Mouse (Mus musculus): ENCODE data around the gene Nit1. TPM values are rescaled to one million over a fixed set of nuclear protein-coding genes. Genes with fewer than 3 reads are reported as not detected.

Nit1 gene
- polyA plus RNA-seq, 1 experiment from 2014 or later = 43.8 TPM

- Histone ChIP-seq H3K9me3 (no peaks in the 10 kb centered on the region), H3K27me3 (peaks cover 17% of the 10 kb centered on the region), H3K27ac (no peak overlapping the region), H3K36me3 (peaks cover 20% of the 10 kb centered on the region), H3K4me3 (replicated peaks) (peak overlapping the region; percentile 66), H3K4me2 (peak overlapping the region; percentile 65), H3K4me1 (replicated peaks) (peaks cover 11% of the 10 kb centered on the region), H3K9ac (replicated peaks) (no peak overlapping the region)
- WGBS = 80% methylated on average over 3 of the region's 3 CpGs
- ATAC-seq (ENCODE audit: insufficient number of reproducible peaks, insufficient read depth, low FRiP score, low TSS enrichment, low read depth) = no peak
These were observed 52.1 kb downstream of the Nit1 start for GRCm38 (mm10) chr1:171293351-171293750.

GRCm38 (mm10) chr1:171288328-171288727 lies 57.1 kb downstream of the Nit1 start:
- peaks cover 54% of the 10 kb centered on the region for H3K36me3 ChIP-seq
- no peaks in the 10 kb centered on the region for H3K27me3 ChIP-seq
- no peaks in the 10 kb centered on the region for H3K9me3 ChIP-seq
- 59% methylated on average over 4 of the region's 4 CpGs for WGBS
- H3K4me3 ChIP-seq (replicated peaks) = peak overlapping the region; percentile 82
- peak overlapping the region; percentile 94 for H3K27ac ChIP-seq
- 0 out of 2 replicates have a peak overlapping the region, but pooled peaks have one; percentile 92 for H3K9ac ChIP-seq (replicated peaks)
- no peak for ATAC-seq (ENCODE audit: insufficient number of reproducible peaks, insufficient read depth, low FRiP score, low TSS enrichment, low read depth)
- H3K4me1 ChIP-seq (replicated peaks) = peaks cover 20% of the 10 kb centered on the region
- H3K4me2 ChIP-seq = peak overlapping the region; percentile 71; the same call in 1 of the 2 replicates

Other genes with a start within 250 kb of the Nit1 start
- gene Cfap126, start 231.7 kb downstream of the Nit1 start, polyA plus RNA-seq (2016; fragmentation: Nextera tagmentation; extraction: Ambion mirVana) = 1.5 and 1.6 TPM in 2 replicates
- 182 and 217 TPM in 2 replicates for gene Sdhc, start 195.0 kb downstream of the Nit1 start, polyA plus RNA-seq (2016; fragmentation: Nextera tagmentation; extraction: Ambion mirVana)
- 1.5 and 2.6 TPM in 2 replicates for gene Mpz, start 194.9 kb downstream of the Nit1 start, polyA plus RNA-seq (2016; fragmentation: Nextera tagmentation; extraction: Ambion mirVana)
- gene Pcp4l1, start 149.4 kb downstream of the Nit1 start, polyA plus RNA-seq (2016; fragmentation: Nextera tagmentation; extraction: Ambion mirVana) = 2.0 and 2.8 TPM in 2 replicates
- 0.17 and 0.43 TPM in 2 replicates for gene Nr1i3, start 131.7 kb downstream of the Nit1 start, polyA plus RNA-seq (2016; fragmentation: Nextera tagmentation; extraction: Ambion mirVana)
- 29.7 and 31.9 TPM in 2 replicates for gene Tomm40l, start 123.1 kb downstream of the Nit1 start, polyA plus RNA-seq (2016; fragmentation: Nextera tagmentation; extraction: Ambion mirVana)
- 2.1 and 3.1 TPM in 2 replicates for gene Apoa2, start 120.6 kb downstream of the Nit1 start, polyA plus RNA-seq (2016; fragmentation: Nextera tagmentation; extraction: Ambion mirVana)
- 15.9 and 21.0 TPM in 2 replicates for gene Fcer1g, start 111.3 kb downstream of the Nit1 start, polyA plus RNA-seq (2016; fragmentation: Nextera tagmentation; extraction: Ambion mirVana)
- gene Adamts4, start 95.2 kb downstream of the Nit1 start, polyA plus RNA-seq (2016; fragmentation: Nextera tagmentation; extraction: Ambion mirVana) = 10.5 and 11.0 TPM in 2 replicates
- 251 and 257 TPM in 2 replicates for gene Ndufs2, start 94.3 kb downstream of the Nit1 start, polyA plus RNA-seq (2016; fragmentation: Nextera tagmentation; extraction: Ambion mirVana)
- gene B4galt3, start 75.3 kb downstream of the Nit1 start, polyA plus RNA-seq (2016; fragmentation: Nextera tagmentation; extraction: Ambion mirVana) = 82.1 and 84.8 TPM in 2 replicates
- gene Ppox, start 64.5 kb downstream of the Nit1 start, polyA plus RNA-seq (2016; fragmentation: Nextera tagmentation; extraction: Ambion mirVana) = 71.9 and 75.9 TPM in 2 replicates
- 132 and 134 TPM in 2 replicates for gene Usp21, start 57.7 kb downstream of the Nit1 start, polyA plus RNA-seq (2016; fragmentation: Nextera tagmentation; extraction: Ambion mirVana)
- 108 and 111 TPM in 2 replicates for gene Ufc1, start 50.6 kb downstream of the Nit1 start, polyA plus RNA-seq (2016; fragmentation: Nextera tagmentation; extraction: Ambion mirVana)
- 59.2 and 62.9 TPM in 2 replicates for gene Dedd, start 16.5 kb downstream of the Nit1 start, polyA plus RNA-seq (2016; fragmentation: Nextera tagmentation; extraction: Ambion mirVana)
- gene Pfdn2, start within 50 bp of the Nit1 start, polyA plus RNA-seq (2016; fragmentation: Nextera tagmentation; extraction: Ambion mirVana) = 123 and 128 TPM in 2 replicates
- gene Klhdc9, start 15.2 kb upstream of the Nit1 start, polyA plus RNA-seq (2016; fragmentation: Nextera tagmentation; extraction: Ambion mirVana) = 2.0 and 2.2 TPM in 2 replicates
- gene Nectin4, start 24.5 kb upstream of the Nit1 start, polyA plus RNA-seq (2016; fragmentation: Nextera tagmentation; extraction: Ambion mirVana) = 6.2 and 7.8 TPM in 2 replicates
- gene Arhgap30, start 43.3 kb upstream of the Nit1 start, polyA plus RNA-seq (2016; fragmentation: Nextera tagmentation; extraction: Ambion mirVana) = 0.75 and 0.91 TPM in 2 replicates
- 113 and 123 TPM in 2 replicates for gene Usf1, start 65.7 kb upstream of the Nit1 start, polyA plus RNA-seq (2016; fragmentation: Nextera tagmentation; extraction: Ambion mirVana)
- 7.5 and 7.7 TPM in 2 replicates for gene Tstd1, start 73.2 kb upstream of the Nit1 start, polyA plus RNA-seq (2016; fragmentation: Nextera tagmentation; extraction: Ambion mirVana)
- gene F11r, start 91.9 kb upstream of the Nit1 start, polyA plus RNA-seq (2016; fragmentation: Nextera tagmentation; extraction: Ambion mirVana) = 32.9 and 36.8 TPM in 2 replicates
- 11.7 and 12.6 TPM in 2 replicates for gene Alyref2, start 157.8 kb upstream of the Nit1 start, polyA plus RNA-seq (2016; fragmentation: Nextera tagmentation; extraction: Ambion mirVana)
- not detected in 2 replicates for gene Itln1, start 189.6 kb upstream of the Nit1 start, polyA plus RNA-seq (2016; fragmentation: Nextera tagmentation; extraction: Ambion mirVana)
- 0.10 TPM in 2 replicates for gene Cd244a, start 213.5 kb upstream of the Nit1 start, polyA plus RNA-seq (2016; fragmentation: Nextera tagmentation; extraction: Ambion mirVana)